Mouse (Mus musculus) liver (tissue): Measurements from ENCODE around the gene Trpm3.

ENCODE experiments used
- DNase-seq: peaks from one replicate; pipeline ENCODE4 v3.0.0-alpha.2; 2020; ENCODE audit warnings: mixed read lengths

The Trpm3 gene

DNA sequence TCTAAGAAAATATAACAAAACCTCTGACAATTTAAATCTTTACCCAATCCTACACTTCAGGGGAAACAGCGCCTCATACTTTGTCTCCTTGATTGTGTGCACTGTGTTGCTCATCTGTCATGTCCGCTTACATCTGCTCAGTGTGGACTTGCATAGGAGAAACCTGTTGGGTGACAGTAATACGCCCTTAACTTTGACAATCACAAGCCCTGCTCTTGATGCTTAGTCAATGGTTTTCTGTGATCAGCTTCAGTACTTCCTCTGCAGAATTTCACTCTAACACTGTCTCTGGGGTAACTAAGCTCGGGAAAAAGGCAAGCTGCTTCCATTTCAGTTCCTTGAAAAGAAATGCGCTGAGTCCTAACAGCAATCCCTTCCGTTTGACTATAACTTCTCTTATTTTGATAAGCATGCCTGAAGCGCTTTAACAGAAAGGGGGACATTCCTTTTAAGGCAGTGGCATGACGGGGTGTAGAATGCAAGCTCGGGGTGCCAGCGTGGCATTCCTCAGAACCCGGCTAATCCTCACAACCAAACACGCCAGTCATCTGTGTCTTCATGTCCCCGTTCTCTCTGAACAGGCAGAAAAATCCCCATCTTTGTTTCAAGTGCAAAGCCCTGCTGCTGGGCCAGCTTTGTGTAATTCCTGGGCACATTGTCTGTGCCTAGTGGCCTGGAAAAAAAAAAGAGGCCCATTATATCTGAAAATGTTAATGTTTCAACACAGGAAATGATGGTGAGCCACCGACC is 517.8 kb downstream of the Trpm3 start:
- no peak for DNase-seq

DNA sequence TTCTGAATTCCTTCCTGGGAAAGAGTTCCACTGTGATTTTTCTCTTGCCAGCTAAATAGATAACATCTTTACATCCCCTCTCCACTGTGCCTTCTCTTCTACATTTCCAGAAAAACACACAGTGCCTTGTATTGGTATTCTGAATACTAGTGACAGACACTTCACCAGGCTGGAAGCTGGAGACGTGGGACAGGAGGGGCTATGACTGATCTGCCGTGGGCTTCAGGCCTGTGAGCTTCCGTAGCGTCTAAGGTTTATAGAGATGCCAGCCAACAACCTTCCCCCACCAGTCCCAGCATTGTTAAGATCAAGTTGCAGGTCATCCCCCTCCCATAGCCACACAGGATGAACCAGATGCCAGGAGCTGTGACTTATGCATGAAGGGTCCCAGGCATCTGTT is 518.4 kb downstream of the Trpm3 start:
- DNase-seq, result no peak

DNA sequence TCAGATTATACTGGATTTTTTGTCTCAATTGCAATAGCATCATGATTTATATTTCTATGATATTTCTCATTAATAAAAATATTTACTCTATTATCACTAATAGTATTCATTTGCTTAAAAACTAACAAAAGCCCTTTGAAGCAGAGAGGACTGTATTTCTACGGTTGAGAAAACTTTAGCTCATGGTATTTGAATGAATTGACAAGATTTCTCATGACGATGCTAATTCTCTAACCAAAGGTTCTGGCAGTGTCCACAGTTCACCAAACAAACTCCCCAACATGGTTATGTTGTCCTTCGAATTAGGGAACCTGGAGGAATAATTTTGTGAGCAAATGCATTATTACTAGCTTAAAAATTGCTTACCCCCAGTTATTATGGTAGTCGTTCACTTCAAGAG is 526.6 kb downstream of the Trpm3 start:
- no peak for DNase-seq

DNA sequence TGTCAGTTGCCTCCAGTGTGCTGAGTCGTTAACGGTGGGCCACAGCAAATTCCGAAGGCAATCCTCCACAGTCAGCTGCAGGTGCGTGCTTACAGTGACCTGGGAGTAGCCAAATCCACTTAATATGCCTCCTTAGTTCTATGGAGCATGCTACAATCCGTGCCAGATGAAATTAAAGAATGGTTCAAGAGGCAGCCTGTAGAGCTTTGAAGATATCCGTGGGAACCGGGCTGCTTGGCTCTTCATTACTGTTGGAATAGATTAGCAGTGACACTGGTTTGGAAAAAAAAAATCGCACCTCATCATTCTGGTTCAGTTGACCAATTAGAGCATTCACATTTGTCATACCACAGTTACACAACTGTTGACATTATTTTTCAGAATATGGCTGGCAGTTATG is 531.4 kb downstream of the Trpm3 start:
- DNase-seq, result no peak

DNA sequence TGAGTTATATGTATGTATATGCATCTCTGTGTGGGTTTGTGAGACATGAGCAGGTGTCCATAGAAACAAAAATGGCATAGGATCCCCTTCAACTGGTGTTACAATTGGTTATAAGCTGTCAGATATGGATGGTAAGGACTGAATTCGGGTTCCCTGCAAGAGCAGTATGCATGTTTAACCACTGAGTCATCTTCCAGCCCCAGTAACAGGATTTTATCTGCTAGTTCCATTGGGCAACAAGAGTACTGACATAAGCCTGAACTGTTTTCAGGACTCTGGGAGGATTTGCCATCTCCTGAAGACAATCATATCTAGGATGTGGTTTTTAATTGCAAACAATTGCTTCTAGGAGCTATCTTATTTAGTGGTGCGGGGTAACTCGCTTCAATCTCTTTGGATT is 534.0 kb downstream of the Trpm3 start:
- DNase-seq, result no peak

DNA sequence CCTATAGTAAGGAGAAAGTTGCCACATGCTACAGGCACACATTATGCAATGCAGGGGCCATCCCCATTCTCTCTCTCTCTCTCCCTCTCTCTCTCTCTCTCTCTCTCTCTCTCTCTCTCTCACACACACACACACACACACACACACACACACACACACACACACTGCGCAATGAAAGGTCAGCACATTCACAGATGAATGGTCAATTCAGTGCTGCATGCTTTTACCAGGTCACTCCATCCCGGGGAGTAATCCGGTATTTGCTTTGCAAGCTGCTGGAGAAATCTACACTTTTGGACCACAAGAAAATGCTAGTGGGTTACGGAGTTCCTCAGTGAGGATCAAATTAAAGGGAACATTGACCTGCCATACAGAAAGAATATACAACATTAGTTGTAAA is 537.4 kb downstream of the Trpm3 start:
- DNase-seq, result no peak

DNA sequence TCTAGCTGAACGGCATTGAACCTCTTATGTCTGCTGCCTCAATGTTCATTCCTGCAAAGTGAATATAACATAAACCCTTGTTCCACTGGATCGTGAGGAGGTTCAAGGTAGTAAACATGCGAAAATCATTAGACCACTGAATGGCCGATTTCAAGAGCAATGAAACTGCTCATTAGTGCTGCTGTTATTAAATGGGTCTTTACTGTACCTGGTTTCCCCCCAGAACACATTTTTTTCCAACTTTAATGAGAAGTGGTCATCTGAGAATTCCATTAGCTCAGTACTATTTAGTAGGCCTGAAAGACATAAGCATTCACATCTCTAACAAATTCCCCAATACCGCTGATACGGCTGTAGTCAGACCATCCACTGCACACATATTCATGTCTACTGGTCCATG is 543.4 kb downstream of the Trpm3 start:
- no peak for DNase-seq

DNA sequence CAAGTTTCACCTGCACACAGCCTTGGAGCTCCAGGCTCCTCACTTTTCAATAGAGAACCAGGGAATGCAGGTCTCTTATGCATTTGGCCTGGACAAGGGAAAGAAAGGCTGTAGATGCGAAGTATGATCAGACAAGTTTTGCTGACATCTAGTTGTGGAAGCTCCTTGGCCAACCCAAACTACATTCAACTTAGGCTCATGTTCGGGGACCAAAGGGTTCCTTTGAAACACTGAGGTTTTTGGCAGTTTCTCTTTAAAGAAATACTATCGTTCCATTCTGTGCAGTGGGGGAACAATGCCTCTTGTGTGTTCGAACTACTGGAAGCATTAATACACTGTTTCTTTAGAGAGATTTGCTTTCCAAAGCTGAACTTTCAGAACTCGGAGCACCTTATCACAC is 553.1 kb downstream of the Trpm3 start:
- no peak for DNase-seq

DNA sequence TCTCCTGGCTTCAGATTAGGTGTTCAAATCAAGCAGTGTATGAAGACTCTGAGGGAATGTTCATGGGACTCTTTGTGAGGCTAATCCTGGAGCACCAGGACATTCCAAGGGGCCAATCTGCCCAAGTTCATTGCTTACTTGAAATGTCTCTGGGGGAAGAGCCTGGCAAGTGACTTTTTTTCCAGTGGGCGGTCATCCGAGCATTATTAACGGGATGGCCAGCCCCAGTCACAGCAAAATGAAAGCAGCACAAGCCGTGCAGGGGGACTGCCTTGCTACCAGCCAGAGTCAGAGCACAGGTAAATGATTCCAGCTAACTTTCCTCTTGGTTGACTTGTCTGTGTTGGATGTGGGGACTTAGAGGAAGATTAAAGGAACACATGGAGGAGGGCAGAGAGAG is 553.7 kb downstream of the Trpm3 start:
- no peak for DNase-seq

DNA sequence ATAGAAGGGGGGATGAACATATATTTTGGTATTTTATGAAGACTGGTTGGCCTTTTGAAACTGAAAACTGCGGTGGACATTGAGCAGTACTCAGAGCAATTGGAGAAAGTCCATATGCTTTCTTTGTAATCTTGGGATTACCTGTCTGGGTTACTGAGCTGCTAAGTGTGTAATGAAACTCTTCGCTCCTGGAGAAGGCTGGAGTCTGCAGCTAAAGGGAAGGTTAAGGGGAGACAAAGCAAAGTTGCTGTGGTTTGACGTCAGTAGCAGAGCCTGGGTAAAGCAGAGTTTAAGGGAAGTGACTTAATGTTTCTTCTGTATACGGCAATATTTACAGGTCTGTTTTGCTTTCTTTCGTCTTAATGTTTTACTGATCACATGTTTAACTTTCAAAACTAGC is 554.1 kb downstream of the Trpm3 start:
- DNase-seq, result no peak

DNA sequence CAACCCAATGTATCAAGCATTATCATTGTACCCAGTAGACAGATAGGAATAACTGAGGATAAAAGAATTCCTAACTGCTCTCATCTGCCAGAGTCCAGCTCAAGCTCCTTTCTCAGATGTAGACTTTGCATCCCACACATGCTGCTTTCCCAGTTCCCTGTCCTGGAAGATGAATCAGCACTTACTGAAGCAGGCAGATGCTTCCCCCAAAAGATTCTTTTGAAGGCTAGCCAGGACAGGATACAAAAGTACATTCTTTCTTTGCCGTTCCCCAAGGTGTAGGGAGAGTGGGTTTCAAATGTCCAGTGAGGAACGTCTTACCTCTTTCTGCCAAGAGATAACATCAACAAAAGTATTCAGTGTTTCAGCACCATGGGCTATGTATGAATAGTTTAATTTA is 556.6 kb downstream of the Trpm3 start:
- no peak for DNase-seq

DNA sequence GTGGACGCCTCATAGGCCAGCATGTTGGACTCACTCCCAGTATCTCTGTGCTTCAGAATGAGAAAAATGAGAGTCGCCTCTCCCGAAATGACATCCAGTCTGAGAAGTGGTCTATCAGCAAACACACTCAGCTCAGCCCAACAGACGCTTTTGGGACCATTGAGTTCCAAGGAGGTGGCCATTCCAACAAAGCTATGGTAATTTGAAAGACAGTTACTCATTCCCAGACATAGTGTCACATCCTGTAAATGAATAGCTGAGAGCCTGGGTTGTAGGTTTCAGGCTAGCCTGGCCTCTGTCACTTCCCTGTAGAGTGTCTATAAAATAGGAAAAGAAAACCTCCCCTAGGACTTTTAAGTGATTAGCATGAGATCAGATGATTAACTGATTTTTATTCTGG is 559.9 kb downstream of the Trpm3 start:
- no peak for DNase-seq

DNA sequence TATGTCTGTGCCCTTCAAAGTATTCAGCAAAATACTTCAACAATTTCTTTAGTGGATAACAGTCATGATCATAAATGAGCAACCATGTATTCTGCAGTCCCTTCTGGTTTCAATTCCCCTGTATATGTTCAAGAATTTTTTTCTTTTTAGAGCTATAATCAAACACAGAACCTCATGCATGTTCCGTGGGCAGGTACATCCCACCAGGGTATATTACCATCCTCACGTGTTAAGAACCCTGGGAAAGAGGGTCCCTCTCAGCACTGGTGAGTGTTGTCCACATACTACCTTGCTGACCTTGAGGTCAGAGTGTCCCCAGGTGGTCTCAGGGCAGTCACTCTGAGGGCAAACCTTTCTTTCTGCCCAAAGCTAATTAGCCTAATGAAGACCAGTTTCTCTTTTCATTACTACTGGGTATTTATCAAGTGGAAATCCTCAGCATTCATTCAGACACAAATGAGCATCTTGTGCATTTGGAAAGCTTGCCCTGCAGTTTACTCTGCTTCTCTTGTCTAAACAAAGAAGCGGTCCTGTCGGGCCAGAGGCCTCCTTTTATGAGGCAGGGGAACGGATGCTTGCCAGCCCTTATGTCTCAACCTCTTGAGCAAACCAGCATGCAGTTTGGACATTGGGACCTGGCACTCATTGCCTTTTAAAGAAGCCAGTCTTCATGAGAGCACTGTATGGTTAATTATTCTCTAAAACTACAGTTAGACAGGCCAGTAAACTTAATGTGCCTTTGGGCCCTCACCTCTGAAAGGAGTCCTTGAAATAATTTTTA is 562.2 kb downstream of the Trpm3 start:
- DNase-seq, result no peak

DNA sequence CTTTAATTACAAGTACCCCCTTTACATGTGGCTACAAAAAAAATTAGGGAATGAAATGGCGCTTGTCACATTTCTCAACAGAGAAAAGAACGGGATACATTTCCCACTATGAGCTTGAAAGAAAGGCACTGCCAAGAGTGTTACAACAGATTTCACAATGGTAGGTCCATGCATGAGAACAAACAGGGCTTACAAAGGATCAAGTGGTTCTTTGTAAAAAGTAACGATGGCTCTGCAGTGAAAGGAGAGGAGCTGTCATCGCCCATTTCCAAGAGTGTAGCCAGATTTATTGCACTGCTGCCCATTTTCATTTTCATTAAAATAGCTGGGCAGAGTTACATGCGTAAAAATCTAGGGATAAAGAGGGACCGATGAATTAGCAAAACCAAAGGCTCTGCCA is 565.0 kb downstream of the Trpm3 start:
- no peak for DNase-seq

DNA sequence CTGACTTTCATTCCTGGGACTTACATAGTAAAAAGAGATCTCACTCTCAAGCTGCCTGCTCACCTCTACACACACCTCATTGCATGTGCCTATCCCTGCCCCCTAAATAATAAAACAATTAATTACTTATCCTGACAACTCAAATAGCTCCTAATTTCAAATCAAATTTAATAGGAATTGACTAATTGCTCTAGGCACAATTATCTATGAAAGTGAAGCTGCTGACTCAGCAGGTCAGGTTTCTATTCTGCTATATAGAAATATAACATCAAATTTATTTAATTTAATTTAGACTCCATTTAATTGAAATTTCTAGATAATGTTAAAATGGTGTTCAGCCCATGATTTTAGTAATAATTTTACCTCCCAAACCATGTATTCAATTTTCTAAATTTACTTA is 566.6 kb downstream of the Trpm3 start:
- no peak for DNase-seq

DNA sequence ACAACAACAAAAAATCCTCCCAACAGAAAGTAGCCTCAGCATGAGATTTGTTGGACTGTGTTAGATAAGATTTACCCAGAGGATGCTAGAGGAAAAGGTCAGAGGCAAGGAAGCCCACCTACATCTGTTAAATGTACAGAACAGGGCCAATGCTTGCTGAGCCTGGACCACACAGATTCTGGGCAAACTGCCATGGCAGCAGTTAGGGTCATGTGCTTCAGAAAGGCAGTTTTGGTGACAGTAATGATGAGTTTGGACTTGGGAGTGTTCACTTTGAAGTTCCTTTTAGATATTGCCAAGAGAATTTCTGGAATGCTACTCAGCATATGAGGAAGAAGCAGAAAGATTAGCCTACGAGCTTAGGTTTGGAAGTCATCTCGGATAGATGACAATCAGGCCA is 580.2 kb downstream of the Trpm3 start:
- no peak for DNase-seq

DNA sequence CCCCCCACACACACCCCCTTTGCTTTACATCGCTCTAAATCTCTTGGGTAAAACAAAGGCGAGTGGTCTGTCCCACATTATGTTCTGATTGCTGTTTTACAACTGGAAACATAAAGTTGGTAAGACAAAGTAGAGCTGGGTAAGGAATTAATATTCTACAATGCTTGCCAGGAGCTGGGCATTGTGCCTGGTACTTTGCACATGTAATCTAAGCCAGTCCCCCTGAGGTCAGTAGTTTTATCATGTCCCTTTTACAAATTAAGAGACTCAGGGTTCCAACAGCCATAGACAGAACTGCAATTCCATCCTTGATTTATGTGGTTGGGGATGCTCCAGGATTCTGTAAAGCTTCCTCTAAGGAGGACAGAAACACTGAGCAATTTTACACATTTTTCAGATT is 591.0 kb downstream of the Trpm3 start:
- DNase-seq, result no peak

DNA sequence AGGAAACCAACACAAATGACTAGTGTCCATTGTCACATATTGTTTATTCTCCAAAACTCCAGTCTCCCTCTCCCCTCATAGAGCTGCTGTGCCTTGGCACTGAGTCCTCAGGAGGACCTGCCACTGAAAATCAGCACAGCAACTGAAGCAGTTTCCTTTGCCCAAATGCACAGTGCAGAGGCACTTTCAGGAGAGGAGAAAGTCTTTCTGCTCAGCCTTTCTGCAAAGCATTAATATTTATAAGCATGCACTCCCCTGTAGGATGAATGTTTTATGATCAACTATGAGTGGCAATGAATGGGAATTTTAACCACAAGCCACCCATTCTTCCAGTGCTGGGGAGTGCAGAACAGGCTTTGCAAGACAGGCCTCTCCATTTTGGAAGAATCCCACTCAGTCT is 592.1 kb downstream of the Trpm3 start:
- DNase-seq, result no peak

DNA sequence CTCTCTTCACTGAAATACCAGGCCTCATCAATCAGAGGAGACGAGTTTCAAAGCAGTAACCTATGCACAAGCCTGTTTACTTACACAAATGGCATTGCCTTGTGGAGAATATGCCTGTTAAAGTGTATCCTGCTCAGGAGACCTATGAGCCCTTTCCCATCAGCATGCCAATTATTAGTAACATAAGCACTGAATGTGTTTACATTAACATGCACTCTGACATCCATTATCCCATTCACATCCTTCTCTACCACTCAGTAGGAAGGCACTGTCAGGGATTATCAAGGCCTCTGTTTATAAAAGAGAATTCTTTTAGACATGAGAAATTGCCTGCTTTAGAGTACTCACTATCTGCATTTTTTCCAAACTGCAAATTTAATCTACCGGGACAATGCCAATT is 598.0 kb downstream of the Trpm3 start:
- no peak for DNase-seq

DNA sequence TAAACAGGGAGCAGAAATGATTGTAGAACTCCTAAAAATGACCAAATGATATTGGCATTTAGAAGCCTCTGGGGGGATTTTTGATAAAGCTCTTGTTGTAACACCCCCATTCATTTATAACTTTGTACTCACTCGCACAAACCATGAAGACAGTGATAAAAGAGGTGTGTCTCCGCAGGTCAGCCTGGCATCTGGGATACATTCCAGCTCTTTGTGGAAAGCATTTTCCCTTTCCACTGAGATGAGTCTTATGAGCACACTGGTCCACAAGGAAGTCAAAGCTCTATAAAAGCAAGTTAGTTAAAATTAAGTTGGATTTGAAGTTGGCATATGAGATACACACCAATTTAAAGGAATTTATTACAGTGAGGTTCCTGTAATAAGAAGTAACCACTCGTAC is 600.4 kb downstream of the Trpm3 start:
- no peak for DNase-seq

DNA sequence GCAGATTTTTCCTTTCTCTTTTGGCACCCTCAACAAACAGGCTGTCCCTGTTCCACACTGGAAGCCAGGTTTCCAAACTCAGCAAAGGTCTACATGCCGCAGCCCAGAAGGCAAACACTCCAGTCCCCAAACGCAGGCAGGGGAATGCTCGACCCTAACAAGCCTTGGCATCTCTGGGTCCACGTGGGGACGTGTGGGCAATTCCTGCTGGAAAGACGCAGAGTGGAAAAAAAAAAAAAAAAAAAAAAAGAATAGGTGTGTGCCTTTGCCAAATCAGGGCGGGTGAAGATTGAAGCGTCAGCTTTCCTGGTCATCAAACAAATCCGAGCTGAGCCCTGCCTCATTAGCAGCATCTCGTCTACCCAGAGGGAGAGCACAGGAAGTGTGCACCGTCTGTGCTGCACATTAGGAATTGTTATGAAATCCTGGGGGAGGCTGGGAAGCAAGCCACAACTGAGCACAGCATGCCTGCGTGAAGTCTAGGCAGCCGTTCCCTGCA is 614.5 kb downstream of the Trpm3 start:
- DNase-seq, result no peak

DNA sequence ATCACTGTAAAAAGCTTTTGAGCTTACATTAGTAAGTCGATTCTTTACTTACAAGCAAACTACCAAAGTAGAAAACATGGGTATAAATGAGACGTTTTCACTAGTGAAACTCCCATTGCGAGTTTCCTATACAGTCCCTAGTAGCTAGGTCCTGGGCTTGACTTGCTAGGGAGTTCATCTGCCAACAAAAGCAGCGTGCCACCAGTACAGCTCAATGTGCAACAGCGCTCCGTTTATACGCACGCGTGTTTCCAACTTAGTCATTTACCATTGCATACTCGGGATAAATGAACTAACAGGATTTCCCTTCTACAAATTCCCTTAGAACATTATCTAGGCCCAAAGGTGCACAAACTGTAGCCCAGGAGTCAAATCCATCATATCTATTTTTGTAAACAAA is 615.2 kb downstream of the Trpm3 start:
- DNase-seq, result no peak

DNA sequence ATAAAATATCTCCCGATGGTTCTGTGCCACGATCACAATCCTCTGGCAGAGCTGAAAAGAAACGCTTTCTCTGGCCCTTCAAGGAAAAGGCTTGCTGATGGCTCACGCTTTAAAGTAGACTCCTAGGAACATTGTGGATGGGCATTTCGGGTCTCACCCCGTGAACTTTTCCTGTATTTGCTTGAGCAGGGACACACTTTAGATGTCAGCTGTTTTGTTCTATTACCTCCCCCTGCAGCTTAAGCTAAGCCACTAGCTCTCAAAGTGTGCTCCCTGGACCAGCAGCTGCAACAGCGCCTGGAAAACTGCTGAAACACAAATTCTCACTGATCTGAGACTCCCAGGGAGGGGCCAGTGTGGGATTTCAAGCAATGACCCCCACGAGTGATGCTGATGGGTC is 615.7 kb downstream of the Trpm3 start:
- DNase-seq, result no peak

DNA sequence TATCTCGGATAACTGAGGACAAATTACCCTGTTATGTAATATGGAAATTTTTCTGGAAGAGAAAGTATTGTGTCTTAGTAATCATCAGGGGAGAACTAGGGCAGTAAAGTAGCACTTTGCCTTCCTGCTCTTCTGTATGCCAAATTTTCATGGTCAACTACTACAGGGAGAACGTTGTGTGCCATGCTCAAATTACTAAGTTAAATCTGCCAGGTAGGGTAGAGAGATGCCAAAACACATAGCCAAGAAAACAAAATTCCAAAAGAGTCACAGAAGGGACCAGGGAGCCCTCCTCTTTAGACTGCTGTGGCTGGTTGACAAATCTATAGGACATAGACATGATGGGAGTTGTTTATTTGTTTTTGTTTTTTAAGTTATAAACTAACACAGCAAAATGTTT is 619.6 kb downstream of the Trpm3 start:
- no peak for DNase-seq

DNA sequence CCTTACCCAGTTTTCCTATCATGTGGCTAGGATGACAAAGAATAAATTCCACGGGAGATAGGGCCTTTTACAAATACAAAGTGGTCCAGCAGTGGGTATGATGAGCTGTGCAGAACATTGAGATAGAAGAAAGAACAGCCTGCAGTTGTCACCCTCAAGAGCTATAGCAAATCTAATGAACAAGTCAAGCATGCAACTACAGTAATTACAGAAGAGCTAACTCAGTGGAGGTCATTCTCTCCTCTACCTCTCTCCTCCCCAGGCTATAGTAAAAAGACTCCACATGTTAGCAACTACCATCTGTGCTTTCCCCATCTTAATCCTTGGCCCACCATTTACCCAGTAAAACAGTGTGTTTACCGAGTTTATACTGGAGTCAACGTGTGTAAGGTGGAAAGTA is 629.4 kb downstream of the Trpm3 start:
- no peak for DNase-seq
